Mouse (Mus musculus): ENCODE results near the gene Eogt. TPM values are rescaled to one million over a fixed set of nuclear protein-coding genes. Genes with fewer than 3 reads are reported as not detected.

Gene Eogt
- polyA plus RNA-seq (2012), result 0.03 TPM in 1 of 2 replicates, not detected in the other

- no peak for TF ChIP-seq TAL1 (IDR thresholded peaks at IDR 0.05; ENCODE audit: low read length)
- no peak for TF ChIP-seq GATA1 (IDR thresholded peaks at IDR 0.05; ENCODE audit: low read length)
- Histone ChIP-seq H3K27me3 (ENCODE audit: control insufficient read depth) (no peaks in the 10 kb centered on the region; the same call in 1 of the 2 replicates), H3K9me3 (ENCODE audit: control insufficient read depth, low read length) (no peaks in the 10 kb centered on the region), H3K36me3 (ENCODE audit: control insufficient read depth) (peaks cover 6% of the 10 kb centered on the region), H3K4me3 (replicated peaks) (peak within 1 kb of the TSS; percentile 77), H3K4me1 (ENCODE audit: control insufficient read depth) (peaks cover 18% of the 10 kb centered on the region)
Observed at GRCm38 (mm10) chr6:97148383-97149251, at the start of gene Eogt. TSS of gene Eogt (minus strand) at chr6:97149182.

- Histone ChIP-seq H3K4me3 (replicated peaks) (peak overlapping the region; percentile 99), H3K9me3 (ENCODE audit: control insufficient read depth, low read length) (no peaks in the 10 kb centered on the region), H3K4me1 (ENCODE audit: control insufficient read depth) (peaks cover 41% of the 10 kb centered on the region), H3K36me3 (ENCODE audit: control insufficient read depth) (peaks cover 33% of the 10 kb centered on the region), H3K27me3 (ENCODE audit: control insufficient read depth) (no peaks in the 10 kb centered on the region)
- no peak for TF ChIP-seq GATA1 (IDR thresholded peaks at IDR 0.05; ENCODE audit: low read length)
- no peak for TF ChIP-seq TAL1 (IDR thresholded peaks at IDR 0.05; ENCODE audit: low read length)
Observed at GRCm38 (mm10) chr6:97179367-97179828, 30.4 kb upstream of the Eogt start.

GRCm38 (mm10) chr6:97178491-97179366, 29.7 kb upstream of the Eogt start, which contains the start of gene Tmf1:
TSS of gene Tmf1 (minus strand) at chr6:97179122.
- peak within 1 kb of the TSS; percentile 99 for H3K4me3 ChIP-seq (replicated peaks)
- peaks cover 41% of the 10 kb centered on the region for H3K4me1 ChIP-seq (ENCODE audit: control insufficient read depth)
- H3K27me3 ChIP-seq (ENCODE audit: control insufficient read depth), result no peaks in the 10 kb centered on the region
- peaks cover 30% of the 10 kb centered on the region for H3K36me3 ChIP-seq (ENCODE audit: control insufficient read depth)
- H3K9me3 ChIP-seq (ENCODE audit: control insufficient read depth, low read length), result no peaks in the 10 kb centered on the region
- TF ChIP-seq TAL1 (IDR thresholded peaks at IDR 0.05; ENCODE audit: low read length), result no peak
- TF ChIP-seq GATA1 (IDR thresholded peaks at IDR 0.05; ENCODE audit: low read length), result no peak

- Histone ChIP-seq H3K9me3 (ENCODE audit: control insufficient read depth, low read length) (no peaks in the 10 kb centered on the region), H3K36me3 (ENCODE audit: control insufficient read depth) (peaks cover 49% of the 10 kb centered on the region), H3K4me1 (ENCODE audit: control insufficient read depth) (peaks cover 41% of the 10 kb centered on the region), H3K27me3 (ENCODE audit: control insufficient read depth) (no peaks in the 10 kb centered on the region), H3K4me3 (replicated peaks) (no peak overlapping the region)
- TF ChIP-seq TAL1 (IDR thresholded peaks at IDR 0.05; ENCODE audit: low read length), result no peak
- no peak for TF ChIP-seq GATA1 (IDR thresholded peaks at IDR 0.05; ENCODE audit: low read length)
Observed at GRCm38 (mm10) chr6:97175716-97176115, 26.7 kb upstream of the Eogt start.

DNA sequence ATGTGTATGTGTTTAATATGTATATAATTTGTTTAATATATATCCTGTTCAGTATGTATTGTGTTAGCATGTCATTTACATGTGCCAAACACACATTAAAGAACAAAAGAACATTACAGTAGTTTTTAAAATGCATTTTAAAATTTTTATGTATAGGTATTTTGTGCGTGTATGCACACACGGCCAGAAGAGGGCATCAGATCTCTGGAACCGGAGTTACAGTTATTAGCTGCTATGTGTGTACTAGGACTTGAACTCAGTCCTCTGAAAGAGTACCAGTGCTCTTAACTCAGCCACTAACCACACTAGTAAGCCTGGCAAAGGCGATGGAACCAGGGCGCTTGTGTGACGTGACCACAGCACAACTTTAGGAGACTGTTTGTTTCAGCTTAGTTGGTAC, 1.2 kb upstream of the Eogt start:
- H3K4me1 ChIP-seq (ENCODE audit: control insufficient read depth), result peaks cover 18% of the 10 kb centered on the region
- H3K27me3 ChIP-seq (ENCODE audit: control insufficient read depth), result no peaks in the 10 kb centered on the region; the same call in 1 of the 2 replicates
- H3K4me3 ChIP-seq (replicated peaks), result no peak overlapping the region
- H3K36me3 ChIP-seq (ENCODE audit: control insufficient read depth), result peaks cover 9% of the 10 kb centered on the region
- no peaks in the 10 kb centered on the region for H3K9me3 ChIP-seq (ENCODE audit: control insufficient read depth, low read length)
- no peak for TF ChIP-seq GATA1 (IDR thresholded peaks at IDR 0.05; ENCODE audit: low read length)
- TF ChIP-seq TAL1 (IDR thresholded peaks at IDR 0.05; ENCODE audit: low read length), result no peak

GRCm38 (mm10) chr6:97149721-97150120, 739 bp upstream of the Eogt start:
- peaks cover 18% of the 10 kb centered on the region for H3K4me1 ChIP-seq (ENCODE audit: control insufficient read depth)
- TF ChIP-seq TAL1 (IDR thresholded peaks at IDR 0.05; ENCODE audit: low read length), result no peak
- no peaks in the 10 kb centered on the region for H3K9me3 ChIP-seq (ENCODE audit: control insufficient read depth, low read length)
- no peaks in the 10 kb centered on the region; the same call in 1 of the 2 replicates for H3K27me3 ChIP-seq (ENCODE audit: control insufficient read depth)
- H3K36me3 ChIP-seq (ENCODE audit: control insufficient read depth), result peaks cover 9% of the 10 kb centered on the region
- H3K4me3 ChIP-seq (replicated peaks), result no peak overlapping the region

GRCm38 (mm10) chr6:97147755-97148382, 1.1 kb downstream of the Eogt start:
- H3K27me3 ChIP-seq (ENCODE audit: control insufficient read depth), result no peaks in the 10 kb centered on the region; the same call in 1 of the 2 replicates
- no peaks in the 10 kb centered on the region for H3K9me3 ChIP-seq (ENCODE audit: control insufficient read depth, low read length)
- H3K36me3 ChIP-seq (ENCODE audit: control insufficient read depth), result peaks cover 5% of the 10 kb centered on the region
- TF ChIP-seq TAL1 (IDR thresholded peaks at IDR 0.05; ENCODE audit: low read length) (no peak), GATA1 (IDR thresholded peaks at IDR 0.05; ENCODE audit: low read length) (no peak)
- H3K4me3 ChIP-seq (replicated peaks), result peak overlapping the region; percentile 77
- H3K4me1 ChIP-seq (ENCODE audit: control insufficient read depth), result peaks cover 18% of the 10 kb centered on the region

DNA sequence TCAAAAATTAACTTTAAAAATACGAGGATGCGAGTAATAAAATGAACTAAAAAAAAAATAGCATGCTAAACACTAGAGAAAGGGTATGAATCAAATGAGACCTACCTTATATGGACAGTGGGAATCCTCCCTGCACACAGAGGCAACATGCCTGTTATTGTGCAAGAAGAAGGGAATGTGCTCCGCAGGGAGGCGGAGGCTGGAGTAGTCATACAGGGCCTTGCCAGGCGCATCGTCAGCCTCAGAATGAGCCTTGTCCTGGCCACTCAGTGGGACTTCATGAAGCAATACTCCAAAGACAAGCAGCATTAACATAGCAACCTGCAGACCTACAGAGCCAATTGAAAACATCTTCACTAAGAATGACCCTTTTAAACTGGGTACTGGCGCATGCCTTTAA, 3.8 kb downstream of the Eogt start:
- no peaks in the 10 kb centered on the region; the same call in none of the 2 replicates for H3K36me3 ChIP-seq (ENCODE audit: control insufficient read depth)
- H3K4me1 ChIP-seq (ENCODE audit: control insufficient read depth), result peaks cover 18% of the 10 kb centered on the region
- no peaks in the 10 kb centered on the region; the same call in 1 of the 2 replicates for H3K27me3 ChIP-seq (ENCODE audit: control insufficient read depth)
- no peak overlapping the region for H3K4me3 ChIP-seq (replicated peaks)
- TF ChIP-seq GATA1 (IDR thresholded peaks at IDR 0.05; ENCODE audit: low read length) (no peak), TAL1 (IDR thresholded peaks at IDR 0.05; ENCODE audit: low read length) (no peak)
- H3K9me3 ChIP-seq (ENCODE audit: control insufficient read depth, low read length), result no peaks in the 10 kb centered on the region
